In the genomic region with DNA sequence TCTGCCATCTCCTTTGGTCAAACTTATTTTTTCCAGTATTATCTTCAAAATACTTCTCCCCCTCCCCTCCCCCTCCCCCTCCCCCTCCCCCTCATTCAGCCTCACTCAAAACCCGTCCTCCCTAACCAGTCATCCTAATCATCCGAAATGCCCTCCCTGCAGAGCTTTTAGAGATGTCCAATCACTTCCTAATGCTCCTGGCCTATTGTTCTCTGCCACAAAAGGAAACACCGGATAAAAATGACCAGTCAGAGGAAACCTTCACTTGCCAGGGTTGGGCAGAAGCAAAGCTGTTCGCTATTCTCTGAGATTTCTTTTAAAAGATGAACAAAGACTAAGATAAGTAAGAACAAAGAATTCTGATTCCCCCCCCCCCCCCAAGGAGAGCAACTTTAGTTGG, we compare ENCODE assay signal across 21 mouse cellular contexts.
"Had no signal": no experiment of that assay in that cellular context is flagged by ENCODE, and none has a peak within 500 bp of the region (broad histone marks: within the 10 kb centered on the region; RNA-seq: fewer than 3 reads in every experiment).

No protein-coding gene starts in this region.

- H3K9ac ChIP-seq: lung, embryonic 15.5 days; midbrain, embryonic 13.5 days; midbrain, embryonic 15.5 days; neural tube, embryonic 12.5 days; stomach, embryonic 15.5 days had no signal

- ATAC-seq: lung, postnatal 0 days; midbrain, embryonic 13.5 days; midbrain, embryonic 15.5 days had no signal

- H3K9me3 ChIP-seq: lung, embryonic 15.5 days; midbrain, embryonic 13.5 days; midbrain, embryonic 15.5 days; neural tube, embryonic 12.5 days; stomach, embryonic 15.5 days had no signal

- H3K4me1 ChIP-seq: lung, embryonic 15.5 days; megakaryocyte, embryonic 14.5 days; midbrain, embryonic 15.5 days; neural tube, embryonic 12.5 days; stomach, embryonic 15.5 days had no signal

- DNase-seq: lung, adult 2 months; lung, postnatal 14 days; lung, postnatal 36 days; retina, postnatal 1 day; right cerebral cortex, adult 18-20 months; right cerebral cortex, postnatal 25 days; right cerebral cortex, postnatal 4 days; spleen, adult 18-20 months; thymus, adult 2 months; thymus, postnatal 25 days; thymus, postnatal 4 days had no signal

- H3K36me3 ChIP-seq: lung, embryonic 15.5 days; midbrain, embryonic 13.5 days; midbrain, embryonic 15.5 days; neural tube, embryonic 12.5 days; stomach, embryonic 15.5 days had no signal

- H3K27ac ChIP-seq: lung, embryonic 15.5 days; macrophage; midbrain, embryonic 13.5 days; midbrain, embryonic 15.5 days; neural tube, embryonic 12.5 days; stomach, embryonic 15.5 days; stomach, postnatal 0 days had no signal

- H3K4me2 ChIP-seq: lung, embryonic 15.5 days; midbrain, embryonic 11.5 days; midbrain, embryonic 13.5 days; midbrain, embryonic 15.5 days; neural tube, embryonic 12.5 days; stomach, embryonic 15.5 days had no signal

- H3K4me3 ChIP-seq: lung, embryonic 15.5 days; megakaryocyte, embryonic 14.5 days; midbrain, embryonic 13.5 days; midbrain, embryonic 15.5 days; neural tube, embryonic 12.5 days; stomach, embryonic 15.5 days had no signal

- H3K27me3 ChIP-seq: lung, embryonic 15.5 days; megakaryocyte, embryonic 14.5 days; midbrain, embryonic 13.5 days; midbrain, embryonic 15.5 days; neural tube, embryonic 12.5 days; stomach, embryonic 15.5 days had no signal
